In genomic region chr9:96660510-96661244, GRCm38 (mm10) we compare ENCODE assay signal across 10 mouse cellular contexts. TPM values are rescaled to one million over a fixed set of nuclear protein-coding genes. Genes with fewer than 3 reads are reported as not detected.
DNase-seq lines count a peak whose midpoint lies in the region; ATAC-seq and TF ChIP-seq lines count a peak whose summit lies in the region.
"Had no signal": no experiment of that assay in that cellular context is flagged by ENCODE, and none has a peak within 500 bp of the region (broad histone marks: within the 10 kb centered on the region; RNA-seq: fewer than 3 reads in every experiment).

No protein-coding gene starts in this region.

- intact Hi-C loops in left cerebral cortex, postnatal 14 days (cut with DNase I): no loop called here
- intact Hi-C loops in left cerebral cortex, postnatal 36 days (cut with DNase I): no loop called here

- no peaks in the 10 kb centered on the region for H3K27me3 ChIP-seq in hindbrain, embryonic 10.5 days (ENCODE audit: insufficient read depth, poor library complexity, severe bottlenecking)
- no peaks in the 10 kb centered on the region for H3K27me3 ChIP-seq in midbrain, postnatal 0 days (ENCODE audit: insufficient read depth, low read length)

- H3K4me1 ChIP-seq in hindbrain, embryonic 10.5 days (replicated peaks): peaks cover 10% of the 10 kb centered on the region
- no peaks in the 10 kb centered on the region for H3K4me1 ChIP-seq in midbrain, postnatal 0 days (ENCODE audit: insufficient read depth, low read length)

- no peak overlapping the region for H3K4me3 ChIP-seq in hindbrain, embryonic 10.5 days
- H3K4me3 ChIP-seq in midbrain, postnatal 0 days (ENCODE audit: low read depth, low read length): no peak overlapping the region
- H3K4me3 ChIP-seq: megakaryocyte, embryonic 14.5 days had no signal

- 65% methylated on average over 10 of the region's 10 CpGs for WGBS in hindbrain, embryonic 10.5 days
- 61% methylated on average over 10 of the region's 10 CpGs for WGBS in midbrain, postnatal 0 days

- ATAC-seq in midbrain, postnatal 0 days (ENCODE audit: low FRiP score): peak; percentile 78
- no peak for ATAC-seq in megakaryocyte-erythroid progenitor cell, adult 5-6 weeks (replicated peaks; ENCODE audit: low FRiP score, low TSS enrichment, poor library complexity, severe bottlenecking)

- H3K27ac ChIP-seq in hindbrain, embryonic 10.5 days: no peak overlapping the region
- no peak overlapping the region for H3K27ac ChIP-seq in midbrain, postnatal 0 days (ENCODE audit: low read depth, low read length)

- no peaks in the 10 kb centered on the region for H3K36me3 ChIP-seq in hindbrain, embryonic 10.5 days
- no peaks in the 10 kb centered on the region for H3K36me3 ChIP-seq in midbrain, postnatal 0 days (ENCODE audit: insufficient read depth, low read length)

- H3K4me2 ChIP-seq in midbrain, postnatal 0 days (ENCODE audit: low read depth, low read length, poor library complexity, severe bottlenecking): no peak overlapping the region

- H3K9ac ChIP-seq in midbrain, postnatal 0 days (replicated peaks; ENCODE audit: low read length, poor library complexity, severe bottlenecking): no peak overlapping the region

- DNase-seq in adrenal gland, adult (ENCODE audit: inconsistent age in 2 of 2, low spot score in 1 of 2): peak; percentile 60 to 88
- DNase-seq in adrenal gland, postnatal 4 days (ENCODE audit: low spot score in 2 of 2): no peak
- DNase-seq in left cerebral cortex, postnatal 14 days (ENCODE audit: low spot score in 2 of 2): peak; percentile 32 to 67
- no peak for DNase-seq in left cerebral cortex, postnatal 36 days (ENCODE audit: low spot score in 2 of 2)
- peak; percentile 25 for DNase-seq in hindbrain, embryonic 10.5 days (ENCODE audit: low spot score)
- peak; percentile 78 for DNase-seq in midbrain, postnatal 0 days (ENCODE audit: low spot score)
- DNase-seq in urinary bladder, postnatal 14 days (ENCODE audit: low spot score): no peak
- DNase-seq: heart, postnatal 36 days had no signal

- H3K9me3 ChIP-seq in hindbrain, embryonic 10.5 days: no peaks in the 10 kb centered on the region
- H3K9me3 ChIP-seq in midbrain, postnatal 0 days (ENCODE audit: low read length): no peaks in the 10 kb centered on the region

- TF ChIP-seq CTCF in midbrain, postnatal 0 days (IDR thresholded peaks at IDR 0.05): no peak

RNA-seq across cellular contexts. Expression of gene Rasa2, which starts 29.3 kb away (rescaled TPM):
- 10 to 100 TPM; 17.5 to 21.2 TPM for total RNA-seq in adrenal gland, postnatal 4 days (2021)
- total RNA-seq in left cerebral cortex, postnatal 14 days (2021): 10 to 100 TPM; 25.3 to 26.4 TPM
- 10 to 100 TPM; 31.0 to 32.4 TPM for total RNA-seq in left cerebral cortex, postnatal 36 days (2021)
- 12.3 and 14.9 TPM in 2 replicates for polyA plus RNA-seq in hindbrain, embryonic 10.5 days (2016; fragmentation: Nextera tagmentation; extraction: Ambion mirVana)
- total RNA-seq in midbrain, postnatal 0 days (2014; rRNA removed): 13.4 and 16.7 TPM in 2 replicates
- polyA plus RNA-seq in midbrain, postnatal 0 days (2015; fragmentation: Nextera tagmentation; extraction: Ambion mirVana): 11.5 and 12.6 TPM in 2 replicates
- 8.7 and 9.7 TPM in 2 replicates for total RNA-seq in megakaryocyte-erythroid progenitor cell, adult 5-6 weeks (2014; fragmentation: Nextera tagmentation)
- total RNA-seq in megakaryocyte-erythroid progenitor cell, adult 5-6 weeks (2017): 9.7 and 13.8 TPM in 2 replicates

Comparison
In these comparisons a context has a peak if more than half of its experiments do, and no peak if none do; other contexts are left out.
1. DNase-seq: peak in adrenal gland, adult (2 of 2), left cerebral cortex, postnatal 14 days (2 of 2), hindbrain, embryonic 10.5 days (single experiment) and midbrain, postnatal 0 days (single experiment); none in adrenal gland, postnatal 4 days (0 of 2), left cerebral cortex, postnatal 36 days (0 of 2) and urinary bladder, postnatal 14 days (single experiment).